Mouse (Mus musculus) liver, adult 2 months (tissue): ENCODE measurements around the gene Bod1l. TPM values are rescaled to one million over a fixed set of nuclear protein-coding genes. Genes with fewer than 3 reads are reported as not detected.

ENCODE experiments used
- DNase-seq: peaks from one replicate; pipeline ENCODE4 v3.0.0-alpha.2; 2011; ENCODE audit warnings: low read depth, low spot score; ENCODE audit errors: extremely low read depth
- H3K27ac ChIP-seq: fragments of 200-500 bp; replicated peaks from 2 replicates; pipeline ENCODE4 v1.5.1; 2012; ENCODE audit warnings: low read depth, mild to moderate bottlenecking, control low read depth, inconsistent platforms, low read length; ENCODE audit not compliant: insufficient read depth
- H3K27me3 ChIP-seq: fragments of 200-500 bp; 2 replicates; pipeline ENCODE4 v1.6.1; 2012; ENCODE audit warnings: mild to moderate bottlenecking, moderate library complexity, low read length, inconsistent platforms; ENCODE audit not compliant: control insufficient read depth, insufficient read depth
- H3K36me3 ChIP-seq: fragments of 200-500 bp; 2 replicates; pipeline ENCODE4 v1.6.1; 2012; ENCODE audit warnings: low read length, inconsistent platforms; ENCODE audit not compliant: control insufficient read depth, insufficient read depth
- H3K4me1 ChIP-seq: fragments of 200-500 bp; 2 replicates; pipeline ENCODE4 v1.6.1; 2011; ENCODE audit warnings: low read length; ENCODE audit not compliant: control insufficient read depth, insufficient read depth
- H3K4me3 ChIP-seq: fragments of 200-500 bp; 2 replicates; pipeline ENCODE4 v1.5.1; 2011; ENCODE audit warnings: low read depth, mild to moderate bottlenecking, control low read depth, low read length, moderate library complexity; ENCODE audit not compliant: insufficient read depth
- H3K79me2 ChIP-seq: fragments of 200-500 bp; 2 replicates; pipeline ENCODE4 v1.6.1; 2012; ENCODE audit warnings: inconsistent platforms, mild to moderate bottlenecking, low read length, moderate library complexity; ENCODE audit not compliant: control insufficient read depth, insufficient read depth
- H3K9ac ChIP-seq: fragments of 200-500 bp; 2 replicates; pipeline ENCODE4 v1.6.1; 2012; ENCODE audit warnings: low read depth, mild to moderate bottlenecking, control low read depth, inconsistent platforms, low read length
- CTCF ChIP-seq: fragments of 200-500 bp; IDR thresholded peaks from 2 replicates; pipeline ENCODE4 v1.5.1; 2011; ENCODE audit warnings: low read depth, low read length, control low read depth
- POLR2A ChIP-seq: fragments of 200-500 bp; IDR thresholded peaks from 2 replicates; pipeline ENCODE4 v1.6.1; 2011; ENCODE audit warnings: low read length, control low read depth; ENCODE audit not compliant: insufficient read depth; ENCODE audit errors: extremely low read depth
- WGBS: fragments of 180-500 bp; shearing (Covaris S2); methylation state at CpG from one replicate; pipeline ENCODE4 v1.1.7; 2018; 5-methylcytosine and 5-hydroxymethylcytosine counted together
- polyA plus RNA-seq: library from polyadenylated mRNA; depleted of rRNA; stranded (reverse); fragments of >200 nt; gene quantifications from 2 replicates; pipeline ENCODE4 v1.2.3, GENCODE M21; 2012
- total RNA-seq: library from RNA; depleted of rRNA; stranded (reverse); fragments of >200 nt; gene quantifications from 2 replicates; pipeline ENCODE4 v1.2.3, GENCODE M21; 2014

Bod1l gene
- total and polyA plus RNA-seq, 2 experiments, result 1.5 to 9.3 TPM

DNA sequence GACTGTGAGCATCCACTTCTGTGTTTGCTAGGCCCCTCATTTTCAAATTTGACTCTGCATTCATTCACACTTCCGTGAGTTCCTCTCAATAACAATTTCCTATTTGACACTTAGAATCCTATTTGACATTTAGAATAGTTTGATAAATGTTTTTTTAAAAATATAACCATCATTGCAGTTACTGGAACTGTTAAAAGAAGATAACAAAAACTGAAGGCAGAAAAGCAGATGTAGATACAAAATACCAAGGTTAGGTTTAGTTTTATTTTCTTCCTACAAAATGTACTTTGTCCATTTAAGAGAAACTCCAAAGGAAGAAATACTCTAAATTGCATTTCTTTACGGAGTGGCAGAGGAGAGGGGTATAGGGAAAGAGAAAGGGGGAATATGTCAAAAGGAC lies 42.5 kb downstream of the Bod1l start:
- 93% methylated on average over 2 of the region's 2 CpGs for WGBS
- Histone ChIP-seq H3K4me1 (no peaks in the 10 kb centered on the region), H3K27me3 (no peaks in the 10 kb centered on the region), H3K79me2 (no peaks in the 10 kb centered on the region), H3K4me3 (no peak overlapping the region), H3K27ac (no peak overlapping the region), H3K9ac (no peak overlapping the region), H3K36me3 (peaks cover 46% of the 10 kb centered on the region)
- no peak for DNase-seq
- TF ChIP-seq POLR2A (no peak), CTCF (no peak)

DNA sequence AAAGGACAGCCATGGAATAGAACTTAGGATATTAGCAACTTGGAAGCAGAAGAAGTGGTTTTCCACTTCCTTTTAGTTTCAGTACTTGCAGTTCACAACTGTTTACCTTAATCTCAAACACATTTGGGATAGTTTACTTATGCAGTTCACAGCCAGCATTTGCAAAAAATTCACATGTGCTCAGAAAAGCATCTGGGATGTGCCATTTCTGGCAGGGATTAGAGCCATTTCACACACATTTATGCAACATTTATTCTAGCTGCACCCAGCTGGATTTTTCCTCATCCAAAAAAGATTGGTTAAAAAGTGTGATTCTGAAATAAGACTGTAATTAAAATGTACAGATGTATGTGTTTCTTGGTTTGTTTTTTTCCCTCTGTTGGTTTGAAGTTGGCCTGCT lies 49.7 kb downstream of the Bod1l start:
- Histone ChIP-seq H3K79me2 (no peaks in the 10 kb centered on the region), H3K36me3 (peaks cover 58% of the 10 kb centered on the region), H3K27me3 (no peaks in the 10 kb centered on the region), H3K4me3 (no peak overlapping the region), H3K9ac (no peak overlapping the region), H3K4me1 (no peaks in the 10 kb centered on the region), H3K27ac (no peak overlapping the region)
- TF ChIP-seq CTCF (no peak), POLR2A (no peak)
- DNase-seq, result no peak

DNA sequence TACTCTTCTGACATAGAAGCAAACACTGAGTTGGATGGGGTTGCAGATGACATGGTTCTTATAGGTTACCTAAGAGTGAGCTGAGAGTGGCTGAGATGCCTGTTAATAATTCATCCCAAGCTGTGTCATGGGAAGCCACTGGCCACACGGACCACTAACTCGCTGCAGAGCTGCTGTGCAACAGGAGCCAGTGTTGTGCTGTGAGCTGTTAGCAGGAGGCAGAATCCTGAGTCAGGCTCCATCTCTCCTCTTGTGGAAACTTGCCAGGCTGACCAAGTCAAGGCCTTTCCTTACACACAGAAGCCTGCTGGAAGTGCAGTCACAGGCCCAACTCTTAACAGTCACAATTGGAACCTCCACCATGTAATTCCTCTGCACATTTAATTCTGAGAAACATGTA lies 53.6 kb downstream of the Bod1l start:
- TF ChIP-seq CTCF (no peak), POLR2A (no peak)
- H3K4me3 ChIP-seq, result no peak overlapping the region
- DNase-seq, result no peak
- 72% methylated on average over 2 of the region's 2 CpGs for WGBS
- no peak overlapping the region for H3K9ac ChIP-seq
- H3K36me3 ChIP-seq, result peaks cover 64% of the 10 kb centered on the region
- no peaks in the 10 kb centered on the region for H3K4me1 ChIP-seq
- H3K27ac ChIP-seq, result no peak overlapping the region
- no peaks in the 10 kb centered on the region for H3K79me2 ChIP-seq
- H3K27me3 ChIP-seq, result no peaks in the 10 kb centered on the region

DNA sequence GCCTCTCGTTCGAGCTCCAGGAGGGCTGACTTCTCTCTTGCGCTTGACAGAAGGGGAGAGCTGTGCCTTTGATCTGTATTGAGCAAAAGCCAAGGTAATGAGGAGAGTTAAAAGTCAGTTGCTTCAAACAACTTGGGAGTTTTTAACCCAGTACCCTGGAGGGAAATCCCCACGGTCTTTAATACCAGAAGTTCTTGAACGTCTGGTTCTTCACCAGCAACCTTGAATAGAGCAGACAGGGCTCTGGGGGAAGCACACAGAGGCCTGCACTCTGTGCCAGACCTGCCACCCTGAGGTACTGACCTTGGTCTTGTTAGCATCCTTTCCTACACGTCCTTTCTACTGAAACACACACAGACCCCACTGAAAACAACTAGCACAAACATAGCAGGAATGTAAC lies 55.2 kb downstream of the Bod1l start:
- Histone ChIP-seq H3K4me3 (no peak overlapping the region), H3K27me3 (no peaks in the 10 kb centered on the region), H3K4me1 (no peaks in the 10 kb centered on the region), H3K9ac (no peak overlapping the region), H3K79me2 (no peaks in the 10 kb centered on the region), H3K27ac (no peak overlapping the region), H3K36me3 (peaks cover 52% of the 10 kb centered on the region)
- TF ChIP-seq CTCF, result no peak
- TF ChIP-seq POLR2A, result no peak
- 86% methylated on average over 6 of the region's 6 CpGs for WGBS
- no peak for DNase-seq

DNA sequence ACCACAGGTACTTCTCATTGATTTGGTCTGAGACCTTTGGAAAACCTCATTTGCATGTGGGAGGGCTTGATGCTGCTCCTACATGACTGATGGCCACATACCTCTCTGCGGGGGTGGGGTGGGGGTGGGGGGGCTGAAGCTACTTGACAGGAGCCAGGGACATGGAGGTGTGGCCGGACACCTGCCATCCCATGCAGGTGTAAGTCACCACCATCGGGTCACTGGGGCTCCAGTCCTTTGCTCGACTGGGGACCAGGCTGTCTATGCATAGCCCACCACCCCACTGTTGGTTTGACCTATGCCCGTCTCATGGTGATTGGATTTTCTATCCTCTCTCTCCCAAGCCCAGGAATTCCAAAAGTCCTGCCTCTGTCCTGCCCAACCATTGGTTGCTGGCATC lies 62.2 kb downstream of the Bod1l start:
- H3K36me3 ChIP-seq, result peaks cover 7% of the 10 kb centered on the region
- no peaks in the 10 kb centered on the region for H3K79me2 ChIP-seq
- no peak overlapping the region for H3K27ac ChIP-seq
- DNase-seq, result no peak
- no peaks in the 10 kb centered on the region for H3K4me1 ChIP-seq
- no peak overlapping the region for H3K9ac ChIP-seq
- H3K4me3 ChIP-seq, result no peak overlapping the region
- 88% methylated on average over 5 of the region's 5 CpGs for WGBS
- H3K27me3 ChIP-seq, result no peaks in the 10 kb centered on the region
- TF ChIP-seq CTCF, result no peak
- TF ChIP-seq POLR2A, result no peak

DNA sequence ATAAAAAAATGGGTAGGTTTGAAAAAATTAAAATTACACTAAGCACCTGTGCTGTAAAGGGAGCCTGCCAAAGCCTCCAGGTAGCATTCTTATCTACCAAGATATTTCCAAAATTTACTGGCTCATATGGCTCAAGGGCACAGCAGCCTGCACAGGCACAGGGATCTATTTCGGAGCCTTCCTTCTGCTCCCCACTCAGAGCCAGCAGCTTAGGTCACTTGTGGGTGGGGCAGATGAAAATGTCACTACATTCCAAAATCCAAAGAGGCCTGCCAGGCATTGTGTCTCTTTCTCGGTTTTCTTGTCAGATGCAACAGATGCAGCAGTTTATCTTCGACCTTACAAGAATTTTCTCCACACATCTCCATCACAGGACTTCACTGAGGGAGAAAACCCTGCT lies 64.1 kb downstream of the Bod1l start:
- no peaks in the 10 kb centered on the region; the same call in 1 of the 2 replicates for H3K27me3 ChIP-seq
- H3K27ac ChIP-seq, result no peak overlapping the region
- no peak for DNase-seq
- no peaks in the 10 kb centered on the region for H3K79me2 ChIP-seq
- WGBS, result 75% methylated on average over 3 of the region's 3 CpGs
- TF ChIP-seq POLR2A (no peak), CTCF (no peak)
- no peaks in the 10 kb centered on the region; the same call in 1 of the 2 replicates for H3K36me3 ChIP-seq
- no peak overlapping the region for H3K4me3 ChIP-seq
- H3K9ac ChIP-seq, result no peak overlapping the region
- no peaks in the 10 kb centered on the region for H3K4me1 ChIP-seq
